Mouse (Mus musculus): Measurements from ENCODE around the gene Trim60. TPM values are rescaled to one million over a fixed set of nuclear protein-coding genes. Genes with fewer than 3 reads are reported as not detected.
A peak's percentile ranks its signal among the peaks of the same experiment; 100 is the strongest.
"Not testable (repeated sequence)": the region's sequence is repeated elsewhere in the genome, so short reads cannot be mapped to it uniquely, and the experiment has no call there.

The Trim60 gene
- polyA plus RNA-seq, 1 experiment from 2014 or later: 0.07 TPM

DNA sequence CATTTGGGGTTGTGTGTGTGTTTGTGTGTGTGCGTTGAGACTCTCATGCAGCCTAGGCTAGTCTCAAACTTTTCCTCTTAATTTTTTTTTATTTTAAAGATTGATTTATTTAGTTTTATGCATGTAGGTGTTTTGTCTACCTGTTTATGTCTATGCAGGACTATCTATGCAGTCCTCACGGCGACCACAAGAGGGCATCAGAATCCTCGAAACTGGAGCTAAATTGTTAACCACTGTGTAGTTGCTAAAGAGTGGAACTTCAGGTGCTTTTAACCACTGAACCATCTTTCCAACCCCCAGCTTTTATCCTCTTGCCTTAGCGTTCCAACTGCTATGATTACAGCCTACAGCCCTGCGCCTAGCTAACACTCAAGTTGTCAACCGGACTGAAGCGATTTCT, 4.1 kb upstream of the Trim60 start:
- no peak overlapping the region for H3K27ac ChIP-seq
- H3K9me3 ChIP-seq (replicated peaks; ENCODE audit: low read length): no peaks in the 10 kb centered on the region
- no peak overlapping the region for H3K4me3 ChIP-seq (replicated peaks; ENCODE audit: low read depth, low read length)
- H3K4me2 ChIP-seq (ENCODE audit: low read length): no peak overlapping the region
- no peaks in the 10 kb centered on the region for H3K36me3 ChIP-seq (ENCODE audit: insufficient read depth, low read length)
- DNase-seq (ENCODE audit: low spot score) (peak; percentile 65), ATAC-seq (replicated peaks; ENCODE audit: low FRiP score, low read depth) (no peak)
- peak; percentile 83 for TF ChIP-seq CTCF (IDR thresholded peaks at IDR 0.05; ENCODE audit: low read depth)
- 45% methylated on average over 8 of the region's 8 CpGs for WGBS
- no peak overlapping the region for H3K9ac ChIP-seq (ENCODE audit: low read depth, low read length)
- no peaks in the 10 kb centered on the region for H3K4me1 ChIP-seq (replicated peaks; ENCODE audit: insufficient read depth, low read length)
- no peaks in the 10 kb centered on the region for H3K27me3 ChIP-seq (ENCODE audit: insufficient read depth, low read length)

DNA sequence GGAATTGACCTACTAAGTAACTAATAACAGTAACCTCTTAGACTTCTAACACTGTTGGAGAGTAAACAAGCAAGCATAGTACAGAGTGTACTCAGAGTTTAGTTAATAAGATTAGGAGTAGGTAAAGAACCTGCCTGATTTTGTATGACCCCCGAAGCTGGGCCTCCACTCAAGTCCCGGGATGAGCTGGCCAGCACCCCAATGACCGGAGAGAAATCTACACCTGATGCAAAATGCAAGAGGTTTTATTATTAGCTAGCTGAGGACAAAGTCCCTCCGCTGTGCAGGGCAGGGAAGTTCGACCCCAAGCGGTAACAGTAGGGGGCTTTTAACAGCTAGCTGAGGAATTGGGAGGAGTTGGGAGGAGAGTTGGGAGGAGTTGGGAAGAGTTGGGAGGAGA, 10.8 kb downstream of the Trim60 start:
- not testable (repeated sequence) for H3K9me3 ChIP-seq (replicated peaks; ENCODE audit: low read length); ATAC-seq (replicated peaks; ENCODE audit: low FRiP score, low read depth); H3K27ac ChIP-seq; H3K4me2 ChIP-seq (ENCODE audit: low read length); H3K4me3 ChIP-seq (replicated peaks; ENCODE audit: low read depth, low read length); DNase-seq (ENCODE audit: low spot score); H3K36me3 ChIP-seq (ENCODE audit: insufficient read depth, low read length); H3K4me1 ChIP-seq (replicated peaks; ENCODE audit: insufficient read depth, low read length); H3K9ac ChIP-seq (ENCODE audit: low read depth, low read length); H3K27me3 ChIP-seq (ENCODE audit: insufficient read depth, low read length)
- WGBS: 75% methylated on average over 6 of the region's 6 CpGs

DNA sequence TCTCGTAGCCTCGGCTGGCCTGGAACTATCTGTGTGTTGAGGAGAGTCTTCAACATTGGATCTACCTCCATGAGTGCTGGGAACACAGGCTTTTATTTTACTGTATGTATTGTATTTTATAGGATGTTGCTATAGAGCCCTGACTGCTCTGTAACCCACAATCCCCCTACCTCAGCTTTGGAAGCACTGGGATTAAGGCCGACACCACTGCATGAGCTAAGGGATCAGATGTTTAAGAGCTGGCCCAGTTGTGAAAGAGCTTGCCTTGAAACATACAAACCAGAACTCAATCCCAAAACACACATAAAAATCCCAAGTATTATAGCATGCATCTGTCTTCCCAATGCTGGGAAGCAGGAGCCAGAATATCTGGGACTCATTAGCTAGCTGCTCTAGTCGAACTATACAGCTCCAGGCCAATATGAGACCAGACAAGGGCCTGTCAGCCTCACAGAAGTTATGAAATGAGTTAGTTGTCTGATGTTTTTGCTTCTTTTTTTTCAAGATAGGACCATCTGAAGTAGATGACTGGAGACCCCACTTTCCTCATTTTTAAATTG, 19.5 kb downstream of the Trim60 start:
- H3K4me3 ChIP-seq (replicated peaks; ENCODE audit: low read depth, low read length): no peak overlapping the region
- 84% methylated on average over 4 of the region's 4 CpGs for WGBS
- no peak overlapping the region for H3K9ac ChIP-seq (ENCODE audit: low read depth, low read length)
- H3K36me3 ChIP-seq (ENCODE audit: insufficient read depth, low read length): no peaks in the 10 kb centered on the region
- no peaks in the 10 kb centered on the region for H3K27me3 ChIP-seq (ENCODE audit: insufficient read depth, low read length)
- H3K4me2 ChIP-seq (ENCODE audit: low read length): no peak overlapping the region
- no peak for ATAC-seq (replicated peaks; ENCODE audit: low FRiP score, low read depth)
- H3K9me3 ChIP-seq (replicated peaks; ENCODE audit: low read length): no peaks in the 10 kb centered on the region
- no peak overlapping the region for H3K27ac ChIP-seq
- no peak for TF ChIP-seq CTCF (IDR thresholded peaks at IDR 0.05; ENCODE audit: low read depth)
- H3K4me1 ChIP-seq (replicated peaks; ENCODE audit: insufficient read depth, low read length): no peaks in the 10 kb centered on the region
- DNase-seq (ENCODE audit: low spot score): no peak

DNA sequence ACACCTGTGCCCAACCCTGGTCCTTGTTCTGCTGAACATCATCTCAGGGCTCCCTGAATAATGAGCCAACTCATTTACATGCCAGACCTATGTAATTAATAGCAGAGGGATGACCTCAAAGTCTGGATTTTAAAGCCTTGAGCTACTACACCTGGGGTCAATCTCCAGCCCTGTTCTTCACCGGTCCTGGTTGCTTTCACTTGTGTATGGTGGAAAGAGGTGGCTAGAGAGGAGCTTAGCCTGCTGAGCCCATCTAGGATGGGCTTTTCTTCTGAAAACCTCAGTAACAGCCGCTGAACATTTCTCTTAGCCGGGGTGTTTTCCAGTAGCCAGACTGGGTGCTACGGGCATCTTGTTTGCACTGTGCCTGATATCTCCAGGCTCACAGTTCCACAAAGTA, 30.7 kb downstream of the Trim60 start, which contains the start of gene Trim75:
Gene Trim75, minus strand, starts transcription at position 101 of the 400 bp plus-strand sequence.
- H3K4me2 ChIP-seq (ENCODE audit: low read length): no peak within 1 kb of the TSS
- H3K4me1 ChIP-seq (replicated peaks; ENCODE audit: insufficient read depth, low read length): no peaks in the 10 kb centered on the region
- H3K27me3 ChIP-seq (ENCODE audit: insufficient read depth, low read length): no peaks in the 10 kb centered on the region
- WGBS: 81% methylated on average over 4 of the region's 4 CpGs
- no peaks in the 10 kb centered on the region for H3K36me3 ChIP-seq (ENCODE audit: insufficient read depth, low read length)
- no peaks in the 10 kb centered on the region for H3K9me3 ChIP-seq (replicated peaks; ENCODE audit: low read length)
- H3K27ac ChIP-seq: no peak within 1 kb of the TSS
- no peak for DNase-seq (ENCODE audit: low spot score)
- H3K9ac ChIP-seq (ENCODE audit: low read depth, low read length): no peak within 1 kb of the TSS
- TF ChIP-seq CTCF (IDR thresholded peaks at IDR 0.05; ENCODE audit: low read depth): no peak
- H3K4me3 ChIP-seq (replicated peaks; ENCODE audit: low read depth, low read length): no peak within 1 kb of the TSS
- ATAC-seq (replicated peaks; ENCODE audit: low FRiP score, low read depth): no peak

DNA sequence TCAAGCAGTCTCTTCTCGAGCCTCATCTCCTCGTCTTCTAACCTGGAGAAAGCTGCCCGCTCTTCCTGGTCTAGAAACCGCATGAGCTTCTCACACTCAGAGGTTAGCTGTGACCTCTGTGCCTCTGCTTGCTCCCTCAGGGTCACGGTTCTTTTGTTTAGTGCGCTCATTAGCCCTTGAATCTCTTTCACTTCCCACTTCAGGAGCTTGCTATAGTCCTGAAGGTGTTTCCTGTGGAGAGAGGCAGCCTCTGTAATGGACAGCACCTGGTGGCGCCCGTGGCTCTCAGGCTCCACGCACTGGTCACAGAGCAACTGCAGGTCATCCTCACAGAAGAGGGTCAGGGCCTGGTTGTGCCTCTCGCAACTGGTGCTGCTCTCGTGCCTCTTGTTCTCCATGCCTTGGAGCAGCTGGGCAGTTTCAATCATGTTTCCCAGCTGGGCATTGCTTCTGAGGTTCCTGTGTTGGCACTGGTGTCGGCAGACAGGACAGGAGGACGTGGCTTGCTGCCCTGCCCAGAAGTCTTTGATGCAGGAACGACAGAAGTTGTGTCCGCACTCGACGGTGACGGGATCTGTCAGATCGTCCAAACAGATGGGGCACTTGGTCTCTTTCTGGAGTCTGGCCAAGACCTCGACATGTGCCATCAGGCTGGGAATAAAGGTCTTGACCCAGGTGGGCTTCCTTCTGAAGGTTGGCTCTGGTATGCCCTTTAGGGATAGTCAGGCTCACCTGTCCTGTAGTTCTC, 35.1 kb downstream of the Trim60 start:
- whole genome bisulfite sequencing: 67% methylated on average over 20 of the region's 20 CpGs
- no peak overlapping the region for H3K4me2 ChIP-seq (ENCODE audit: low read length)
- H3K27ac ChIP-seq: no peak overlapping the region
- H3K36me3 ChIP-seq (ENCODE audit: insufficient read depth, low read length): no peaks in the 10 kb centered on the region
- no peaks in the 10 kb centered on the region for H3K27me3 ChIP-seq (ENCODE audit: insufficient read depth, low read length)
- no peak for DNase-seq (ENCODE audit: low spot score)
- H3K4me3 ChIP-seq (replicated peaks; ENCODE audit: low read depth, low read length): no peak overlapping the region
- no peaks in the 10 kb centered on the region for H3K9me3 ChIP-seq (replicated peaks; ENCODE audit: low read length)
- H3K4me1 ChIP-seq (replicated peaks; ENCODE audit: insufficient read depth, low read length): no peaks in the 10 kb centered on the region
- no peak overlapping the region for H3K9ac ChIP-seq (ENCODE audit: low read depth, low read length)
- no peak for TF ChIP-seq CTCF (IDR thresholded peaks at IDR 0.05; ENCODE audit: low read depth)
- no peak for ATAC-seq (replicated peaks; ENCODE audit: low FRiP score, low read depth)

DNA sequence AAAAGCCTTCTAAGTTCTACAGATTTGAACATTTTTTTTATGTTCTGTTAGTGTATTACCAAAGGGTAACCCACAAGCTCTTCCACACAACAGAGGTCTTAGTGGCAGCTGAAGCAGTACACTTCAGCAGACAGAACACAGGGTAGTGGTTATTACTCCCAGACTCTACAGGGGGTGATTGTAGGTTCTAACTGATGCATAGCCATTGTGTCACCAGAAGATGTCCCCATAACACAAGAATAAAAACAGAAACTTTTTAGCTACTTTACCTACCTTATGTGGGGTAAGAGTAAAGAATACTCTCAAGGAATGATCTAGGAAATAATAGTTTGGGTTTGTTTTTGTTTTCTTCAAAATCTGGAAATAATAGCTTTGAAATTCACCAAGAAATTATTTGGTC, 55.5 kb downstream of the Trim60 start:
- no peak overlapping the region for H3K9ac ChIP-seq (ENCODE audit: low read depth, low read length)
- no peak overlapping the region for H3K27ac ChIP-seq
- no peak for ATAC-seq (replicated peaks; ENCODE audit: low FRiP score, low read depth)
- no peaks in the 10 kb centered on the region for H3K27me3 ChIP-seq (ENCODE audit: insufficient read depth, low read length)
- no peaks in the 10 kb centered on the region for H3K9me3 ChIP-seq (replicated peaks; ENCODE audit: low read length)
- H3K36me3 ChIP-seq (ENCODE audit: insufficient read depth, low read length): 0 out of 2 replicates have a peak, but pooled peaks cover 3% of the 10 kb centered on the region
- no peak overlapping the region for H3K4me3 ChIP-seq (replicated peaks; ENCODE audit: low read depth, low read length)
- no peak overlapping the region for H3K4me2 ChIP-seq (ENCODE audit: low read length)
- DNase-seq (ENCODE audit: low spot score): peak; percentile 27
- peak; percentile 49 for TF ChIP-seq CTCF (IDR thresholded peaks at IDR 0.05; ENCODE audit: low read depth)
- H3K4me1 ChIP-seq (replicated peaks; ENCODE audit: insufficient read depth, low read length): no peaks in the 10 kb centered on the region

Measured in kidney, postnatal 0 days (tissue).